Mouse (Mus musculus) neural tube, embryonic 10.5 days (tissue): Measurements from ENCODE around the gene Cracr2a.
"Not testable (repeated sequence)": the region's sequence is repeated elsewhere in the genome, so short reads cannot be mapped to it uniquely, and the experiment has no call there.

Experiments
- DNase-seq: peaks from one replicate; pipeline ENCODE4 v3.0.0-alpha.2; 2017; ENCODE audit warnings: low spot score; ENCODE audit errors: extremely low spot score

The Cracr2a gene

GRCm38 (mm10) chr6:127561231-127562020 lies at the start of gene Cracr2a:
TSS of gene Cracr2a (plus strand) at chr6:127561338.
- DNase-seq: peak; percentile 81

GRCm38 (mm10) chr6:127513776-127514175 lies 47.4 kb upstream of the Cracr2a start:
- not testable (repeated sequence) for DNase-seq

GRCm38 (mm10) chr6:127521176-127521575 lies 40.0 kb upstream of the Cracr2a start:
- no peak for DNase-seq

GRCm38 (mm10) chr6:127522326-127522725 lies 38.8 kb upstream of the Cracr2a start:
- no peak for DNase-seq

- DNase-seq: peak; percentile 56
These were observed 36.7 kb upstream of the Cracr2a start for GRCm38 (mm10) chr6:127524442-127524841.

GRCm38 (mm10) chr6:127528625-127529024 lies 32.5 kb upstream of the Cracr2a start:
- DNase-seq: no peak

- DNase-seq: no peak
These were observed 31.7 kb upstream of the Cracr2a start for GRCm38 (mm10) chr6:127529451-127529850.

- DNase-seq: no peak
These were observed 30.9 kb upstream of the Cracr2a start for GRCm38 (mm10) chr6:127530206-127530605.

- DNase-seq: no peak
These were observed 29.5 kb upstream of the Cracr2a start for GRCm38 (mm10) chr6:127531412-127532205.

GRCm38 (mm10) chr6:127532304-127532703 lies 28.8 kb upstream of the Cracr2a start:
- no peak for DNase-seq

- DNase-seq: no peak
These were observed 27.4 kb upstream of the Cracr2a start for GRCm38 (mm10) chr6:127533766-127534165.

GRCm38 (mm10) chr6:127537035-127537434 lies 24.1 kb upstream of the Cracr2a start:
- DNase-seq: no peak

GRCm38 (mm10) chr6:127538118-127538517 lies 23.0 kb upstream of the Cracr2a start:
- DNase-seq: no peak

- DNase-seq: no peak
These were observed 21.9 kb upstream of the Cracr2a start for GRCm38 (mm10) chr6:127539226-127539625.

GRCm38 (mm10) chr6:127539659-127540058 lies 21.5 kb upstream of the Cracr2a start:
- no peak for DNase-seq

GRCm38 (mm10) chr6:127540517-127540916 lies 20.6 kb upstream of the Cracr2a start:
- DNase-seq: no peak

GRCm38 (mm10) chr6:127541617-127542374 lies 19.3 kb upstream of the Cracr2a start:
- DNase-seq: peak; percentile 64

- no peak for DNase-seq
These were observed 14.5 kb upstream of the Cracr2a start for GRCm38 (mm10) chr6:127546676-127547075.

- DNase-seq: no peak
These were observed 8.2 kb upstream of the Cracr2a start for GRCm38 (mm10) chr6:127552940-127553339.

- no peak for DNase-seq
These were observed 5.6 kb upstream of the Cracr2a start for GRCm38 (mm10) chr6:127555553-127555952.

GRCm38 (mm10) chr6:127560872-127561230 lies 287 bp upstream of the Cracr2a start:
- DNase-seq: no peak

GRCm38 (mm10) chr6:127563511-127563910 lies 2.4 kb downstream of the Cracr2a start:
- no peak for DNase-seq
